Mouse (Mus musculus) liver, adult 2 months (tissue): ENCODE measurements around the gene Ccdc180.

Source experiments
- CTCF ChIP-seq: fragments of 200-500 bp; IDR thresholded peaks from 2 replicates; pipeline ENCODE4 v1.5.1; 2011; ENCODE audit warnings: low read depth, low read length, control low read depth
- POLR2A ChIP-seq: fragments of 200-500 bp; IDR thresholded peaks from 2 replicates; pipeline ENCODE4 v1.6.1; 2011; ENCODE audit warnings: low read length, control low read depth; ENCODE audit not compliant: insufficient read depth; ENCODE audit errors: extremely low read depth

DNA sequence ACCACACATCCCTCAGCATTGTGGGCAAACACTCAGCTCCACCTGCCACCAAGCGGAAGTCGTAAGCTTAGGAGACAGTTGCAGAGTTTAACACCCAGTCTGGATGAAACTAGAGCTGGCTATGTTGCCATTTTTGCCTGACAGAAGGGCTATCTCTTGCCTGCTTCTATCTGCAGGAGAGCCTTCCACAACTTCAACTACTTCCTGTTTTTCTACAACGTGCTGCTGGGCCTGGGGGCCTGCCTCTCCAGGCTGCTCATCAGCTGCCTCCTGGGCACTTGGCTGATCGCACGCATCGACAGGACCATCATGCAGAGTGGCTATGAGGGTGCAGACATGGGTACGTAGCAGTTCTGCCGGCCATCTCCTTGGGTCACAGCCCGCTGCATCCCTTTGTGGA, 7.6 kb upstream of the Ccdc180 start:
- TF ChIP-seq CTCF (no peak), POLR2A (no peak)
